In the genomic region with DNA sequence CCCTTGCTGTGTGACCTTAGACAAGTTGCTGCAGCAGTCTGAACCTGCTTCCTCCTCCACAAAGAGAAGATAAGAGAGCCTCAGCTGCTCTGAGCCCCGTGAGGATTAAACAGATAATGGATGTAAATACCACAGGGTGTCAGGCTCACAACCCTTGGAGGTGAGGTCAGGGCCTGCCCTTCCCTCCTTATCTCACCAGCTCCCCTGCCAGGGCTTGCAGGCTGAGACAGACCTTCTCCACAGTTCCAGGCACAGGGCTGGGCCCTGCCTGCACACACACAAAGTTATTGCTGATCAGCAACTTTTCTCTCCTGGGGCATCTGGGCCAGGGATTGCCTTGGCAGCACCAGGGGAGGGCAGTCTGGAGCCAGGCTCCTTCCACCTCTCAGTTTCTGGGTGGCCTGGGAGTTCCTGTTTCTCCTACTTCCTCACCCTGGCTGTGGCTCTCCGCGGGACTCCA, we compare ENCODE assay signal across 12 mouse cellular contexts. TPM values are rescaled to one million over a fixed set of nuclear protein-coding genes. Genes with fewer than 3 reads are reported as not detected.
DNase-seq lines count a peak whose midpoint lies in the region; ATAC-seq and TF ChIP-seq lines count a peak whose summit lies in the region.
"Had no signal": no experiment of that assay in that cellular context is flagged by ENCODE, and none has a peak within 500 bp of the region (broad histone marks: within the 10 kb centered on the region; RNA-seq: fewer than 3 reads in every experiment).

No protein-coding gene starts in this region.

- H3K4me3 ChIP-seq in G1E (ENCODE audit: low read depth, low read length) = no peak overlapping the region; the same call in 1 of the 2 replicates
- no peak overlapping the region for H3K4me3 ChIP-seq in heart, embryonic 15.5 days
- no peak overlapping the region for H3K4me3 ChIP-seq in forebrain, embryonic 11.5 days (ENCODE audit: low read depth, low read length)
- no peak overlapping the region for H3K4me3 ChIP-seq in midbrain, embryonic 15.5 days
- H3K4me3 ChIP-seq: embryonic facial prominence, embryonic 12.5 days; neural tube, embryonic 13.5 days had no signal

- 14% methylated on average over 3 of the region's 3 CpGs for WGBS in heart, embryonic 15.5 days
- 27% methylated on average over 3 of the region's 3 CpGs for WGBS in forebrain, embryonic 11.5 days
- WGBS in midbrain, embryonic 15.5 days = 21% methylated on average over 3 of the region's 3 CpGs

- no peaks in the 10 kb centered on the region for H3K36me3 ChIP-seq in G1E (replicated peaks)
- H3K36me3 ChIP-seq in heart, embryonic 15.5 days = no peaks in the 10 kb centered on the region
- no peaks in the 10 kb centered on the region for H3K36me3 ChIP-seq in forebrain, embryonic 11.5 days (ENCODE audit: control insufficient read depth, insufficient read depth, low read length)
- H3K36me3 ChIP-seq in midbrain, embryonic 15.5 days (replicated peaks) = no peaks in the 10 kb centered on the region
- H3K36me3 ChIP-seq: embryonic facial prominence, embryonic 12.5 days; neural tube, embryonic 13.5 days had no signal

- peak; percentile 65 for ATAC-seq in G1E (ENCODE audit: extremely low read depth, insufficient number of reproducible peaks, low FRiP score, poor library complexity, severe bottlenecking)
- no peak for ATAC-seq in heart, embryonic 15.5 days (replicated peaks; ENCODE audit: insufficient number of reproducible peaks, insufficient read depth, low FRiP score, low read depth)
- no peak for ATAC-seq in forebrain, embryonic 11.5 days (replicated peaks; ENCODE audit: low FRiP score)
- ATAC-seq in midbrain, embryonic 15.5 days (replicated peaks) = no peak

- H3K4me1 ChIP-seq in G1E (ENCODE audit: insufficient read depth, low read depth, low read length) = peaks cover 18% of the 10 kb centered on the region
- H3K4me1 ChIP-seq in heart, embryonic 15.5 days (replicated peaks) = peaks cover 37% of the 10 kb centered on the region
- peaks cover 6% of the 10 kb centered on the region for H3K4me1 ChIP-seq in forebrain, embryonic 11.5 days (replicated peaks; ENCODE audit: control insufficient read depth, insufficient read depth, low read length)
- H3K4me1 ChIP-seq in midbrain, embryonic 15.5 days = peaks cover 12% of the 10 kb centered on the region; the same call in 1 of the 2 replicates

- DNase-seq in kidney, adult 18-20 months = peak; percentile 9
- no peak for DNase-seq in kidney, adult 9 months
- DNase-seq in G1E (ENCODE audit: low spot score) = peak; percentile 35
- DNase-seq in lung, postnatal 36 days = peak; percentile 34
- DNase-seq in forebrain, embryonic 11.5 days (ENCODE audit: low spot score) = no peak
- no peak for DNase-seq in cerebellum, adult 9-11 months

- H3K4me2 ChIP-seq in heart, embryonic 15.5 days = no peak overlapping the region
- H3K4me2 ChIP-seq in forebrain, embryonic 11.5 days (ENCODE audit: low read depth, low read length, severe bottlenecking) = no peak overlapping the region
- H3K4me2 ChIP-seq in midbrain, embryonic 15.5 days = no peak overlapping the region
- H3K4me2 ChIP-seq: embryonic facial prominence, embryonic 12.5 days; neural tube, embryonic 13.5 days had no signal

- 0 out of 2 replicates have a peak overlapping the region, but pooled peaks have one; percentile 61 for H3K27ac ChIP-seq in heart, embryonic 15.5 days
- H3K27ac ChIP-seq in forebrain, embryonic 11.5 days (ENCODE audit: low read depth, low read length) = no peak overlapping the region
- H3K27ac ChIP-seq in midbrain, embryonic 15.5 days = no peak overlapping the region
- H3K27ac ChIP-seq: embryonic facial prominence, embryonic 12.5 days; neural tube, embryonic 13.5 days had no signal

- H3K27me3 ChIP-seq in G1E (ENCODE audit: insufficient read depth, low read length) = peaks cover 13% of the 10 kb centered on the region
- H3K27me3 ChIP-seq in heart, embryonic 15.5 days = peaks cover 13% of the 10 kb centered on the region
- peaks cover 4% of the 10 kb centered on the region; the same call in 1 of the 2 replicates for H3K27me3 ChIP-seq in forebrain, embryonic 11.5 days (ENCODE audit: control insufficient read depth, insufficient read depth, low read length)
- 0 out of 2 replicates have a peak, but pooled peaks cover 3% of the 10 kb centered on the region for H3K27me3 ChIP-seq in midbrain, embryonic 15.5 days (replicated peaks)

- H3K9me3 ChIP-seq in G1E (replicated peaks) = no peaks in the 10 kb centered on the region
- no peaks in the 10 kb centered on the region for H3K9me3 ChIP-seq in heart, embryonic 15.5 days (replicated peaks)
- H3K9me3 ChIP-seq in forebrain, embryonic 11.5 days (ENCODE audit: control insufficient read depth, low read length) = no peaks in the 10 kb centered on the region
- no peaks in the 10 kb centered on the region for H3K9me3 ChIP-seq in midbrain, embryonic 15.5 days
- H3K9me3 ChIP-seq: embryonic facial prominence, embryonic 12.5 days; neural tube, embryonic 13.5 days had no signal

- no peak overlapping the region for H3K9ac ChIP-seq in heart, embryonic 15.5 days
- no peak overlapping the region for H3K9ac ChIP-seq in forebrain, embryonic 11.5 days (ENCODE audit: low read length)
- H3K9ac ChIP-seq in midbrain, embryonic 15.5 days = no peak overlapping the region
- H3K9ac ChIP-seq: embryonic facial prominence, embryonic 12.5 days; neural tube, embryonic 13.5 days had no signal

- no peak for TF ChIP-seq CTCF in G1E (IDR thresholded peaks at IDR 0.05; ENCODE audit: low read depth, low read length)

RNA-seq across cellular contexts. Expression of gene Pou3f1, which starts 11.6 kb away (rescaled TPM):
- total RNA-seq in G1E (2014; fragmentation: Nextera tagmentation) (not detected in 2 replicates), G1E (2017) (0.05 TPM in 1 of 2 replicates, not detected in the other)
- not detected in 2 replicates for polyA plus RNA-seq in G1E (2012)
- 0.14 and 0.15 TPM in 2 replicates for polyA plus RNA-seq in heart, embryonic 15.5 days (2015; fragmentation: Nextera tagmentation; extraction: Ambion mirVana)
- 8.6 and 11.7 TPM in 2 replicates for polyA plus RNA-seq in forebrain, embryonic 11.5 days (2014; fragmentation: Nextera tagmentation; extraction: Ambion mirVana)
- polyA plus RNA-seq in midbrain, embryonic 15.5 days (2015; fragmentation: Nextera tagmentation; extraction: Ambion mirVana) = 16.8 and 22.6 TPM in 2 replicates

RNA-seq across cellular contexts. Expression of gene 3100002H09Rik, which starts 34.4 kb away (rescaled TPM):
- total RNA-seq in G1E (2014; fragmentation: Nextera tagmentation) = not detected in 2 replicates
- 0.27 TPM in 1 of 2 replicates, not detected in the other for total RNA-seq in G1E (2017)
- not detected in 2 replicates for polyA plus RNA-seq in G1E (2012)
- 0.14 TPM in 1 of 2 replicates, not detected in the other for polyA plus RNA-seq in heart, embryonic 15.5 days (2015; fragmentation: Nextera tagmentation; extraction: Ambion mirVana)
- 0.67 TPM in 1 of 2 replicates, not detected in the other for polyA plus RNA-seq in forebrain, embryonic 11.5 days (2014; fragmentation: Nextera tagmentation; extraction: Ambion mirVana)
- polyA plus RNA-seq in midbrain, embryonic 15.5 days (2015; fragmentation: Nextera tagmentation; extraction: Ambion mirVana) = 0.98 and 1.3 TPM in 2 replicates
- polyA plus RNA-seq: embryonic facial prominence, embryonic 12.5 days; limb, embryonic 11.5 days; testis, adult 2 months had no signal

RNA-seq across cellular contexts. Expression of gene Utp11, which starts 48.4 kb away (rescaled TPM):
- total RNA-seq in G1E (2014; fragmentation: Nextera tagmentation) (80.4 and 94.2 TPM in 2 replicates), G1E (2017) (69.2 and 94.3 TPM in 2 replicates)
- polyA plus RNA-seq in G1E (2012) = 12.6 and 16.7 TPM in 2 replicates
- polyA plus RNA-seq in heart, embryonic 15.5 days (2015; fragmentation: Nextera tagmentation; extraction: Ambion mirVana) = 42.6 and 47.5 TPM in 2 replicates
- polyA plus RNA-seq in forebrain, embryonic 11.5 days (2014; fragmentation: Nextera tagmentation; extraction: Ambion mirVana) = 55.3 and 63.2 TPM in 2 replicates
- 36.8 and 41.8 TPM in 2 replicates for polyA plus RNA-seq in midbrain, embryonic 15.5 days (2015; fragmentation: Nextera tagmentation; extraction: Ambion mirVana)

RNA-seq across cellular contexts. Expression of gene Fhl3, which starts 55.5 kb away (rescaled TPM):
- total RNA-seq in G1E (2014; fragmentation: Nextera tagmentation) = 22.9 and 29.7 TPM in 2 replicates
- 13.5 and 15.2 TPM in 2 replicates for total RNA-seq in G1E (2017)
- 27.6 and 28.2 TPM in 2 replicates for polyA plus RNA-seq in G1E (2012)
- 6.2 and 7.5 TPM in 2 replicates for polyA plus RNA-seq in heart, embryonic 15.5 days (2015; fragmentation: Nextera tagmentation; extraction: Ambion mirVana)
- 5.5 and 6.4 TPM in 2 replicates for polyA plus RNA-seq in forebrain, embryonic 11.5 days (2014; fragmentation: Nextera tagmentation; extraction: Ambion mirVana)
- polyA plus RNA-seq in midbrain, embryonic 15.5 days (2015; fragmentation: Nextera tagmentation; extraction: Ambion mirVana) = 1.6 and 2.2 TPM in 2 replicates

Comparison
In these comparisons a context has a peak if more than half of its experiments do, and no peak if none do; other contexts are left out.
1. DNase-seq: peak in kidney, adult 18-20 months (single experiment), G1E (single experiment) and lung, postnatal 36 days (single experiment); none in kidney, adult 9 months (single experiment), forebrain, embryonic 11.5 days (single experiment) and cerebellum, adult 9-11 months (single experiment).